Mouse (Mus musculus) lung, postnatal 0 days (tissue): ENCODE measurements around the gene Ccdc57.

Source experiments
- CTCF ChIP-seq: IDR thresholded peaks from 2 replicates; pipeline ENCODE4 v1.5.1; 2016; ENCODE audit warnings: antibody characterized with exemption, mild to moderate bottlenecking
- EP300 ChIP-seq: IDR thresholded peaks from 2 replicates; pipeline ENCODE4 v1.6.1; 2016; ENCODE audit warnings: antibody characterized with exemption, mild to moderate bottlenecking, control low read depth

GRCm38 (mm10) chr11:120886462-120886861 is 46.2 kb downstream of the Ccdc57 start:
- TF ChIP-seq CTCF (no peak), EP300 (no peak)
